Mouse (Mus musculus): ENCODE data around the gene Nhs. TPM values are rescaled to one million over a fixed set of nuclear protein-coding genes. Genes with fewer than 3 reads are reported as not detected.
"Not testable (repeated sequence)": the region's sequence is repeated elsewhere in the genome, so short reads cannot be mapped to it uniquely, and the experiment has no call there.

The Nhs gene
- polyA plus RNA-seq, 1 experiment: 1.8 TPM

DNA sequence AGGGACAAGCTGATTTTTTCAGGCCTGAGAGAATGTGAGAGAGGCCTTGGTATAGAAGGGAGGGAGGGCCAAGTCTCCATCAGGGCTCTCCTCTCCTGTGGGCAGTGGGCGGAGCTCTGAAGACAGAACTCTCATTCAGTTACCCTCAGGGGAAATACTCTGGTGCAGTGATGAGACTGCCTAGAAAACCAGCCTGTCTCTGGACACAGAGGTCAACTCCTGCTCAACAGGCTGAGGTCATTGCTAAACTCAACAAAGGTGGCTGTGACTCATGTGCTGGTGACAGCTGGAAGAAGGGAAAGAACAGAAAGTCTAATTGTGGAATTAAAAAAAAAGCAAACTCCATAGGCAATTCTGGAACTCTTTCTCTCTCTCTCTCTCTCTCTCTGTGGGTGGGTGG lies 282.4 kb downstream of the Nhs start:
- H3K4me3 ChIP-seq (replicated peaks; ENCODE audit: insufficient read depth, low read depth, low read length): no peak overlapping the region
- no peak for DNase-seq
- no peaks in the 10 kb centered on the region for H3K27me3 ChIP-seq (ENCODE audit: control insufficient read depth, insufficient read depth, low read length)
- no peaks in the 10 kb centered on the region for H3K4me1 ChIP-seq (ENCODE audit: control insufficient read depth, insufficient read depth, low read length)
- WGBS: 86% methylated on average over 1 of the region's 1 CpGs
- H3K27ac ChIP-seq (ENCODE audit: insufficient read depth, low read length): no peak overlapping the region
- TF ChIP-seq POLR2A (IDR thresholded peaks at IDR 0.05; ENCODE audit: borderline replicate concordance, insufficient read depth, low read length): no peak
- no peak for TF ChIP-seq CTCF (IDR thresholded peaks at IDR 0.05; ENCODE audit: borderline replicate concordance, insufficient read depth, low read depth, low read length)

DNA sequence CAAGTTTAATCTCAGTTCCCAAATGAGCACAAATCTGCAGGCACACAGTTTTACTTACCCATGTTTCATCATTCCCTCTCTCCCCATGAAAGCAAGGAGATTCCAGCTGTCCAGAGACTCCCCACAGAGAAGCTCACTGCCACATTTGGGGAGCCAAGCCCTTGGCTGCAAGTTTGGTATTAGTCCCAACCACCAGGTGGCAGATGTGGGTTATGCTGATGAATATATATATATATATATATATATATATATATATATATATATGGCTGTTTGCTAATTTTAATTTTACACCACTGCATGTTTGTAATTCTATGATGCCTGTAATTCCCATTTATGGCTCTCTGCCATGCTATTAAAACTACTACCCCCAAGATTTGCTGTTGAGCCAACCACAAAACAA lies 286.0 kb downstream of the Nhs start:
- DNase-seq: peak; percentile 3 to 9
- no peak for TF ChIP-seq POLR2A (IDR thresholded peaks at IDR 0.05; ENCODE audit: borderline replicate concordance, insufficient read depth, low read length)
- TF ChIP-seq CTCF (IDR thresholded peaks at IDR 0.05; ENCODE audit: borderline replicate concordance, insufficient read depth, low read depth, low read length): no peak
- no peak overlapping the region for H3K27ac ChIP-seq (ENCODE audit: insufficient read depth, low read length)

DNA sequence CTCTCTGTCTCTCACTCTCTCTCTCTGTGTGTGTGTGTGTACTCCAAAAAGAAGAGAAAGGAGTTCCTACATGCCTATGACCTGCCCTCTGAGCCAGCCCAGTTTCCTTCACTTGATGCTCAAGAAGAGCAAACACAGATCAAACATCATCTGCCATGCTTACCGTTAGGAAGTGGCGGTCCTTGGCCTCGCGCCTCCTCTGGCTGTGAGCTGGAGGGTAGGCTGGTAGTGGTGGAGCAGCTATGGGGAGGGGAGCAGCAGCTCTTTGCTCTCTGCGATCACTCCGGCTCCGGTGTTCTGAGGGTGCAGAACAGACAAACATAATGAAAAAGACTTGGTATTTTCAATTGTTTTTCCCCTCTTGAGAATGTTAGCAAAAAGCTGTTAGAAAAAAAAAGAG lies 288.2 kb downstream of the Nhs start:
- no peaks in the 10 kb centered on the region for H3K27me3 ChIP-seq (ENCODE audit: control insufficient read depth, insufficient read depth, low read length)
- no peaks in the 10 kb centered on the region for H3K4me1 ChIP-seq (ENCODE audit: control insufficient read depth, insufficient read depth, low read length)
- H3K4me3 ChIP-seq (replicated peaks; ENCODE audit: insufficient read depth, low read depth, low read length): no peak overlapping the region
- H3K27ac ChIP-seq (ENCODE audit: insufficient read depth, low read length): no peak overlapping the region
- 63% methylated on average over 7 of the region's 7 CpGs for WGBS
- no peak for DNase-seq
- no peak for TF ChIP-seq POLR2A (IDR thresholded peaks at IDR 0.05; ENCODE audit: borderline replicate concordance, insufficient read depth, low read length)
- no peak for TF ChIP-seq CTCF (IDR thresholded peaks at IDR 0.05; ENCODE audit: borderline replicate concordance, insufficient read depth, low read depth, low read length)

More for the DNA sequence above, 286.0 kb downstream of the Nhs start:
- H3K27me3 ChIP-seq (ENCODE audit: control insufficient read depth, insufficient read depth, low read length): no peaks in the 10 kb centered on the region
- H3K4me3 ChIP-seq (replicated peaks; ENCODE audit: insufficient read depth, low read depth, low read length): no peak overlapping the region
- H3K4me1 ChIP-seq (ENCODE audit: control insufficient read depth, insufficient read depth, low read length): no peaks in the 10 kb centered on the region

DNA sequence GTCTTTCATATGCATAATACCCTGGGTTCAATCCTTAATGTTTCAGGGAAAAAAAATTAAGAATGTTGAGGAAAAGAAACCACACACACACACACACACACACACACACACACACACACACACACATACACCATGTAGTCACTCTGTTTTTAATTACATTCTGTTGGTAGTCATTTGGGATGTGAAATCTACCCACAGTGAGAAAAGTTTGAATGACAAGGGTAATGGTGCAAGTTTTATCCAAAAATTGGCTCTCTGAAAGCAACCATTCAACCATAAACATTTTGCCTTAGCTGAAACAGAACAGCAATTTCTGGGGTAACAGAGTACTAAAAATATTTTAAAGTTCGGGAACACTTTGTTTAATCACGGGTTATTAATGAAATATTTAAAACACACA lies 303.9 kb downstream of the Nhs start:
- TF ChIP-seq POLR2A (IDR thresholded peaks at IDR 0.05; ENCODE audit: borderline replicate concordance, insufficient read depth, low read length) (no peak), CTCF (IDR thresholded peaks at IDR 0.05; ENCODE audit: borderline replicate concordance, insufficient read depth, low read depth, low read length) (no peak)
- Histone ChIP-seq H3K27me3 (ENCODE audit: control insufficient read depth, insufficient read depth, low read length) (no peaks in the 10 kb centered on the region), H3K4me3 (replicated peaks; ENCODE audit: insufficient read depth, low read depth, low read length) (no peak overlapping the region), H3K4me1 (ENCODE audit: control insufficient read depth, insufficient read depth, low read length) (no peaks in the 10 kb centered on the region), H3K27ac (ENCODE audit: insufficient read depth, low read length) (no peak overlapping the region)
- WGBS: 71% methylated on average over 2 of the region's 2 CpGs
- DNase-seq: no peak

DNA sequence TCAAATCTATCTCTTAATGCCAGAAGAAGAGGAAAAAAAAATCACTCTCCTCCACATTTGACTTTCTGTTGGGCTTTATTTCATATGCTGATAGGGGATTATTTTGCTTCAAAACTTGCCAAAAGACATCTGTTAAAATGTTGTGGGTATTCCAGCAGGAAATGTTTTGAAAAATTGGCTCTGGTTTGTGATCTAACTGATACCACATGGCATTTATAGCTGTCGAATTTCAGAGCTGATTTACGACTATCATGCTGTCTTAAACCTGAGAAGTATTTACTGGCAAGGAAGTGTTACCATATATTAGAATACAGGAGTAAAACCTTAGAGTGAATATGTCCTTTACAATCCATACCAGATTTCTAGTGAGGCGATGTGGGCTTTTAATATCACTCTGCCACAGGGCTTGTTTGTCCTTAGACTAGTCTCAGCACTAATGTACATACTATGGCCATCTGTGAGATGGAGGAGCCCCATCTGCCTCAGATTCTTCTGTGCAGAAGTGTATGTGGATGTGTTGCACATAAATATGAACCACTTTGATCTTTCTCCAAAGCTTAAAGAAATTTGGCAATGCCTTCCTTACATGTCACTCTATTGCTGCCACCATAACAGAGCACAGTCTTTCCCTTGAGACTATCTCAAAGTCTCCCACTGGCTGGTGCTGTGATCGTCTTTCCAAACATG lies 305.8 kb downstream of the Nhs start:
- DNase-seq: no peak
- no peak for TF ChIP-seq CTCF (IDR thresholded peaks at IDR 0.05; ENCODE audit: borderline replicate concordance, insufficient read depth, low read depth, low read length)
- no peak for TF ChIP-seq POLR2A (IDR thresholded peaks at IDR 0.05; ENCODE audit: borderline replicate concordance, insufficient read depth, low read length)
- Histone ChIP-seq H3K27ac (ENCODE audit: insufficient read depth, low read length) (no peak overlapping the region), H3K4me3 (replicated peaks; ENCODE audit: insufficient read depth, low read depth, low read length) (no peak overlapping the region), H3K27me3 (ENCODE audit: control insufficient read depth, insufficient read depth, low read length) (no peaks in the 10 kb centered on the region), H3K4me1 (ENCODE audit: control insufficient read depth, insufficient read depth, low read length) (no peaks in the 10 kb centered on the region)
- 44% methylated on average over 4 of the region's 4 CpGs for WGBS

DNA sequence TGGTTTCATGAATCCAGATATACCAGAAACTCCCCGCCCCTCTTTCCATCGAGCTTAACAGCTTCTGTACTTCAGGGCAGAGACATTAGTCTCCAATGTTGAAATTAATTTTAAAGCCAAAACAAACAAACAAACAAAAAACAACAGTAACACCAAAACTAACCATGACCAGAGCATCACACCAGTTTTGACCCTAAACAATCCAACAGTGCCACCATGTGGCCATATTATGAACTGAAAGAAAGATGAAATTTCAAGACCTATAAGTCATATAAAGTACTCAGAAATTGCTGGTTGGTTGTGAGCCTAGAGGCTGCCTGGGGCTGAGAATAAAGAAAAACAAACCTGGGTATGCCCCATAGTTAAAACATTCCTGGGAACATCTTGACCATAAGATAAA lies 333.3 kb downstream of the Nhs start:
- DNase-seq: peak in 1 of 2 experiments; percentile 18
- 18% methylated on average over 2 of the region's 2 CpGs for WGBS
- H3K4me3 ChIP-seq (replicated peaks; ENCODE audit: insufficient read depth, low read depth, low read length); H3K27me3 ChIP-seq (ENCODE audit: control insufficient read depth, insufficient read depth, low read length); H3K4me1 ChIP-seq (ENCODE audit: control insufficient read depth, insufficient read depth, low read length); H3K27ac ChIP-seq (ENCODE audit: insufficient read depth, low read length): not testable (repeated sequence)

DNA sequence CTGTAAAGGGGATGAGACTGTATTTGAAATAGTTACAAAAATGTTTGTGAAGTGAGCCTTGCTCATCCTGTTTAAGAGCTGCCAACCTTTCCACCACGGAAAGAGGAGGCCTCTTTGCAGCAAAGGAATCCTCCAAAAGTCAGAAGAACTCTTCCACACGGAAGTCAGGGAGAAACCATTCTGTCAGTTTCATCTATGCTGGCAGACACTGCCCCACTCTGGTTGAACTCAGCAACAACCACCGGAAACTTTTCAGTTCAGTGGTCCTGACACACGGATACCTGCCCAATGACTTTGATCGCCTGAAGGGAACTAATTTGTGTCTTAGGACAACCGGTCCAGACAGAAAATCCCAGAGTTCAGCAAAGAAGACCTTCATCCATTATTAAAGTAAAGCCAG lies 369.3 kb downstream of the Nhs start:
- H3K27me3 ChIP-seq (ENCODE audit: control insufficient read depth, insufficient read depth, low read length): no peaks in the 10 kb centered on the region
- WGBS: 10% methylated on average over 6 of the region's 6 CpGs
- H3K4me1 ChIP-seq (ENCODE audit: control insufficient read depth, insufficient read depth, low read length): no peaks in the 10 kb centered on the region
- H3K4me3 ChIP-seq (replicated peaks; ENCODE audit: insufficient read depth, low read depth, low read length): no peak overlapping the region
- H3K27ac ChIP-seq (ENCODE audit: insufficient read depth, low read length): no peak overlapping the region
- DNase-seq: peak in 1 of 2 experiments; percentile 6
- no peak for TF ChIP-seq POLR2A (IDR thresholded peaks at IDR 0.05; ENCODE audit: borderline replicate concordance, insufficient read depth, low read length)
- peak; percentile 58 for TF ChIP-seq CTCF (IDR thresholded peaks at IDR 0.05; ENCODE audit: borderline replicate concordance, insufficient read depth, low read depth, low read length)

Data from cerebellum, adult 2 months (tissue).